Mouse (Mus musculus) adrenal gland, adult 8-10 months (tissue): ENCODE results near the gene Ebf1. TPM values are rescaled to one million over a fixed set of nuclear protein-coding genes. Genes with fewer than 3 reads are reported as not detected.

Experiments
- DNase-seq: peaks from one replicate; pipeline ENCODE4 v3.0.0; 2022
- total RNA-seq, 4 experiments: library from RNA; stranded (reverse); gene quantifications; 2 replicates each; pipeline ENCODE4 v1.2.4; 2022

Gene Ebf1
- total RNA-seq, 4 experiments from 2014 or later, result 14.1 to 32.8 (median 23.1) TPM

DNA sequence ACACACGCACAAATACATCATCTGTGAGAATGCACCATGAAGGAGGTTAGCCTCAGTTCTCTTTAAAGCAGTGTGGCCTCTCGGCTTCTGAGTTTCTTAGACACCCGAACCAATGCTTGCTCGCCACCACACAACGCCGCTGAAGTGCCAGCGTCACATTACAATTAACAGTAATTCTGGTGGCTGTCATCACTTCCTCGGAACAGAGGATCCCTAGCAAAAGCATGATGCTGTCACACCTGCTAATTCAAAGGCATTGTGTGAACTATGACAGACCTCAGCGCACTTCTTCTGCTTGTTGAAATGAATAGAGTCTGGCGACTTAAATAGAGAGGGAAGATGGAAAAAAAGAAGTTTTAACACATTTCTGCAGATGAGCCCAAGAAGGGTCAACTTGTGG, 235.8 kb downstream of the Ebf1 start:
- no peak for DNase-seq

DNA sequence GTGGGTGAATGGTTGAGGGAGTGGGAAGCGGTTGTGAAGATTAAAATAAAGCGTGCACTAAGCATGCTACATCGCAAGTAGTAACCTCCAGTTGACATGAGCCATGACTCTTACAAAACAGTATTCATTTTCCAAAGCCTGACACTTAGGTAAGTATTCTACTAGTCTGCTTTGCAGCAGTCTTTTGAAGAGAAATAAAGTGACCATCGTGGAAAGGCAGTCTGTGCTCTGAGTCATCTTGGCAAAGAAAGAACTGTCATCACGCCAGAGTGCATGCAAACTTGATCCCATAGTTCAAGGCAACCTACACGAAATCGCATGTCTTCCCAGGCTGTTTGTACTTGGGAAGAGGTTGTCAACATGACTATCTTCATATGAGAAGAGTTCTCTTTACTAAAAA, 237.4 kb downstream of the Ebf1 start:
- DNase-seq, result peak; percentile 71

DNA sequence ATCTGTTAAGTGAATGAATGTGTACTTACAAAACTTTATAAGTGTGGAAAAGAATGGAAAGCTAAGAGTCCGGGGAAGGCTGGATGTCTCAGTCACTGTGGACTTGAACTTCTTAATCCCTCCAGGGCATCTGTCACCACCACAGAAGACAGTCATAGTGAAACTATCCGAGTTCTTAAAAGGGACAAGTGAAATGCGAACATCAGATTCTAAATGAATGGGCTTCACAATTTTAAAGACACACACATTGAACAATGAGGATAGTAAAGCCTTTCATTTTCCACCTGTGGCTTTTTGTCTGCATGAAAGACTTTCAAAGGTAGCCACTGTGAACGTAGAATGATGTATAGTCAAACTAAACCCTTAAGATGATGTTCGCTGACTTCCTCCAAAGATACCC, 244.0 kb downstream of the Ebf1 start:
- no peak for DNase-seq

- DNase-seq, result no peak
These were observed 246.8 kb downstream of the Ebf1 start for GRCm38 (mm10) chr11:44863910-44864309.

- no peak for DNase-seq
These were observed 249.5 kb downstream of the Ebf1 start for GRCm38 (mm10) chr11:44866476-44867149.

DNA sequence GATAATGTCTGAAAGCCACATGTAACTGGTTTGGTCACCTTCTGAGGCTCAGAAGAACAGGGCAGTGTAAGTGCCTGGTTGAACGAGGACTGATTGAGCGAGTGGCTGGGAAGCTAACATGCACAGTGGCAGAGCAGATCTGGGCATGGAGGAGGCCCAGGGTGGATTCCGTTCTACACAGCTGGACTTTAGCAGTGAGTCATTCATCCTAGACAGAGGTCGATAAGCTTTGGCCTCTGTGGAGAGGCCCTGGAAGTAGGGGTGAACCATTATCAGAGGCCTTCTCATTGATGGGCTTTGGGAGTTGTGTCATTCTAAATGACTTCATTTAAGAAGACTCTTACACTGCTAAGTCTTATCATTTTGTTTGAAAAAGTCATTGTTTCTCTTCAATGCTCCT, 250.3 kb downstream of the Ebf1 start:
- no peak for DNase-seq

DNA sequence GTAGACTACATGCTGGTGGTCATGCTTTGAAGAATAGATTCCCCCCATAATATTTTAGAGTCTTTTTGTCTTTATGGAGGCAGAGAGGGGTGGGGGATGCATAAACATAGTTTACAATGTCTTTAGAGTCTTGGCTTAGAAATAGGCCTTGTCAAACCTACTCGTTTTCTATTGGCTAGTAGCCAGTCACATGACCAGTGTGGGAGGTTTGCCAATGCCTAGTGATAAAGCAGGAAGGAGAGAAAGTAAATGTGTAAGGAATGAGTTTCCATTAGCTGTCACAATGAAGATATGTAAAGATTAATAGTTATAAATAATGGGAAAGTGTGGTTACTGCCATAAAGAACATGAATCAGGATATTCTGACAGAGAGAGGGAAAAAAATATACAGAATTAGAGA, 256.8 kb downstream of the Ebf1 start:
- DNase-seq, result no peak

- DNase-seq, result no peak
These were observed 258.1 kb downstream of the Ebf1 start for GRCm38 (mm10) chr11:44875171-44875570.

DNA sequence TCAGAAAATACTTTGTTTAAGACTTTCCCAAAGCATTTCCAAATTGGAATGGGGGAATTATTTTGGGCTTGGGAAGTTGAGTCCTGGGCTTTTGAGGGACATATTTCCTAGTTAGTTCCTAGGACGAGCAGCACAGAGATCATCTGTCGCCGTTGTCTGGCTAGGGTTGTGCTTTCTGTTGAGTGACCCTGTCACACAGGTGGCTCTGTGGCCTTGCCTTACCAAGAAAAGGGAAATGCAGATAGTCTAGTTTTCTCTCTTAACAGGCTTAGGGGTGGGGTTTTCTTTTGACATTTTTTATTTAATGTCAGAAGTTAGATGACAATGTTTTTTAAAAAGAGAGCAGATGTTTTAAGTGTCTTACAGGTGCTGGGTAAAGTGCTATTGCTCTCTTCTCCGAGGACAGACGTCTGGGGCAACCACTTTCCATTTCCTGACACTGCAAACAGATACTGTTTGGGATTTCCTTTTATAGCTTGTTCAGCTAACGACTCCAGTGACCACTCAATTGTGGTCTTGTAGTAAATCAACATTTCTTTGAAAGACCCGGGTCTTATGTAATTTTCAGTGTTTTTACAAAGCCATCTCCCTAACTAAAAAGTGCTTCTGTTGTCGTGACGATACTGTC, 264.1 kb downstream of the Ebf1 start:
- DNase-seq, result no peak

DNA sequence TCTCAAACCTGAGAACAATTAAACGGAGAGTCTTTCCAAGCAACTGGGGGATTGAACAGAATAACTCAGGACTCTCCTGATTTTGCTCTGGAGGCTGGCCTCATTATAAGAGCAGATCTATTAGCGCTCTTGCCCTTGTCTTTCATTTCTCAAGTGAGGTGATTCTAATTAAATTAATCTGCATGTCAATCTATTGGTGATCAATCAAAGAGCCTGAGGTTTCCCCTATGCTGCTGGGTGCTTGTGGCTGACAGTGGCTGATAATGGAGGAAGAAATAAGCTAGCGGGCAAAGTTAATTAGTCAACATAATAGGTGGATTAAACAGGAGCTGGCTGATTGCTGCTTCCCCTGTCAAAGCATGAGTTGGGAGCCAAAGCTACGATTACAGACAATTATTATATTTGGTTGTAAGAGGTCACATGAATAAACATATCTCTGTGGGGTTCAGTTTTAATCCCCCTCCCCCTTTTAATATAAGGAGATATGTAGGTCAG, 265.4 kb downstream of the Ebf1 start:
- no peak for DNase-seq

GRCm38 (mm10) chr11:44884337-44884736, 267.2 kb downstream of the Ebf1 start:
- DNase-seq, result no peak

DNA sequence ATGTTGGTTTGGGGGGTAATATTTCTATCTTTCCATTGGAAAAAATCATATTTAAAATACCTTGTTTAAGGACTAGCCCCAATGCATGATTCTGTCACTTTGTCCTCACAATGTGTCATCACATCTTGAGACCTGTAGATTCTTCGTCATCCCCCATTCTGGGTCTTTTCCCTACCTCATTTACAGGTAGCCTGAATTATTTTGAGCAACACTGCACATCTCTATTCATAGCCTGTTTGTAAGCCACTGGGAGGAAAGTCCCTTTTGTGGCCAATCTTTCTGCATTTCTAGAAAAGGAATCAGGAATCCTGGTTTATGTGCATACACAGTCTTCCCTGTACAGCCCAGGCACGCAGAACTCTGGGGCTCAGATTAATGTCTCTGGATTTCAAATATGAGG, 269.8 kb downstream of the Ebf1 start:
- no peak for DNase-seq

DNA sequence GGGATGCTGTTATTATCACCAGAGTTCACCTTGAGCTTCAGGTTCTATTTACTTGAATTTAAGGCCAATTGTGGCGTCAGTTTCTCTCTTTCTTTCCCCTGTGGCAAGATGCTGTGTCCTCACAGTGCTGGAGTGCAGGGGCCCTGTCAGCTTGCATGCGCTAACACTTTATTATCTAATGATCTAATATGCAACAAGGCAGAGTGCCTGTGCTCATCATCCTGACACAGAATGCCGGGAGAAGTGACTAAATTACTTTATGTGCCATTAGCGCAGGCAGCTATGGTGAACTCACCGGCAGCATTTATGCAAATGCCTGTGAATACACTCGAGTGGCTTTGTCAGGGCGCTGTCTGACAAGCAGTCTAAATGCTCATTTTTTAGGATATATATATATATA, 270.6 kb downstream of the Ebf1 start:
- DNase-seq, result no peak

DNA sequence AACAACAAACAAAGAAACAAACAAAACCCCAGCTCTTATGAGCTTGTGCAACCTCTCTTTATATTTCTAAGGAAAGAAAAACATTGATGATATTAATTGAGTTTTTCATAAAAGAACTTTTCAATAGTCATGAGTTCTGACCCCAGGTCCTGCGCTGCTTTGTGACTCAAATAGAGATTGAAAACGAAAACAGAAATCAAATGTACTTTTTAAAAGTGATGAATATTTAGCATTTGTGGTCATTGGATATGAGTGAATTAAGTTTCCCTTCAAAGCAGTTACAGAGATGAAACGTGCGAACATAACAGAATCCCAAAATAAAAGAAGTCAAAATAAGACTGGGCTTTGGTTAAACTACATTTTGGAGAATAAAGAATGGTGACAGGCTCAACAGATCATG, 271.3 kb downstream of the Ebf1 start:
- no peak for DNase-seq

- DNase-seq, result no peak
These were observed 275.9 kb downstream of the Ebf1 start for GRCm38 (mm10) chr11:44892814-44893521.

DNA sequence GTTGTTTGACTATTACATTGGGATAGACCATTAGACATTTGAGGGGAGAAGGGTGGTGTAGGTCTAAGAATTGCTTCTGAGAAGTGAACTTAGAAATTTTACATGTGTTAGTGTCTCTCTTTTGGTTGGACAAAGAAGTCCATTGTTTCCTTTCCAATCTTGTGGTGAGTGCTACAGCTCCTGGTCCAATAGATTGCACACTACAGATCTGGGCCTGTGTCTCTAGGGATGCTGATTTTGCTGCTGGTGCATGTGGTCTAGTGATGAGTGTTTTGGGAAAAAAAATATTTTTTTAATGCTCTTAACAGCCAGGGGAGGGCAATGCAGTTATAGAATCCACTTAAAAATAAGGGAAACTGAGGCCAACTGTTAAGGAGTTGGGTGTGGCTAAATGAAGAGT, 276.9 kb downstream of the Ebf1 start:
- DNase-seq, result no peak

GRCm38 (mm10) chr11:44894798-44895197, 277.7 kb downstream of the Ebf1 start:
- no peak for DNase-seq

DNA sequence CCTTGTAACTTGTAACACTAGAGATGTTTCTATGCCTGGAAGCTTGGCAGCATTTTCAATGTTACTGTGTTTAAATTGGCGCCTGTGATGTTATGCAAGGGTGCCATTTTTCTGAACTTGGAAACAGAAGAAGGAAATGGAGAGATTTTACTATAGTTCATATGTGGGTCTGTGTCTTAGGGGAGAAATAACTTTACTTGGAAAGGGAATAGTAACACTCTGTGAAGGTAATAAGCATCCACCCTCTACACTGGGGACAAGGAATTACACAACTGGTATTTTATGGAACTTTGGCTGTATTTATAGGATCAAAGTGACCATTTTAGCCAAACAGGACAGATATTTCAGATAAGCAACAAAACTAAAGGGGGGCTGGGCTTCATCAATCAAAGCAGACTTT, 278.8 kb downstream of the Ebf1 start:
- no peak for DNase-seq

GRCm38 (mm10) chr11:44897140-44897665, 280.1 kb downstream of the Ebf1 start:
- no peak for DNase-seq

DNA sequence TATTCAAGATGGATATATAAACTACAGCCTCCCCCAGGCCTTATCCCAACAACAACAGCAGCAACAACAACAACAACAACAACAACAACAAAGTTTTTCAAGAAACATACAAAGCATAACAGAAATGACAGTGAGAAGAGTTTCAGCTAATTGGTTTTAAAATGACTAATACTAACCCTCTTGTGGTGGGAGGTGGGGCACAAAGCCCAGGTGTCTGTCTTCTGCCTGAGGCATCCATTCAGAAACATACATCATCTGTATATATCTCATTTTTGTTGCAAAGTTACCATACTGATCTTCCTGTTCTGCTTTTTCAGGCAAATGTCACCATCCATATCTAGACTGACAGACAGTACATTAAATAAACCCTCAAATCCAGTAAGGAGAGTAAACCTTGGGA, 282.4 kb downstream of the Ebf1 start:
- DNase-seq, result no peak

DNA sequence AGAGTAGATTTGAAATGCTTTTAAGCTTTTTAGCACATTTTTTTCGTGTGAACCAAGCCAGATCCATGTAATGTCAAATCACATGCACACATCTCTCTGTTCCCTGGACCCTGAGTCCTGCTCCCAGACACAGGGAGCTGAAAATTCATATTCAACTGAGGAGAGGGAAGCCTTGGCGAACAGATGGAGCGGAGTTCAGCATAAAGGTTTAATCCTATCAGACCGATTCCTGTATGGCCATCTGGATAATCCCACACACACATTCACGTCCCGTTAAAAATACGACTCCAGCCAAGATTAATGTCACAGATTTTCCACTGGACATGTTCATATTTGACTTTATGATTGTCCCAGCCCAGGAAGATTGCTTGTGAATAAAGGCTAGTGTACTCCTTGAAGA, 282.8 kb downstream of the Ebf1 start:
- DNase-seq, result no peak

DNA sequence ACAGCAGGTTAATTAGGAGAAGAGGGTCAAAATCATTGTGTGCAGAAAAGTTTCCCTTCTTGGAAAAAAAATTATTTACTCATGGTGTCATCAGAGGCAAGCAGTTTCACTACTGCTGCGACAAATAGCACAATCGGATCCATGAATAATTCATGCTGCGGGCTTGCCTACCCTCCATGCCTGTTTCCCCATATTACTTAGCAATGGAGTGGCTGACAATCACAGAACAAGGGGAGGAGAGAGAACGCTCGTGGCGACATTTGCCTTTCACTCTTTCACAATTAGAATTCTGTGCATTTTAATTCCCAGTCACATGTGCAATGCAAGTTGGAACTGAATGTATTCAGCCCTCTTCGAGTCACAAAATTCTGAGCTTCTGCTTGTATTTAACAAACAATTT, 283.4 kb downstream of the Ebf1 start:
- DNase-seq, result no peak

GRCm38 (mm10) chr11:44901715-44902114, 284.6 kb downstream of the Ebf1 start:
- no peak for DNase-seq

DNA sequence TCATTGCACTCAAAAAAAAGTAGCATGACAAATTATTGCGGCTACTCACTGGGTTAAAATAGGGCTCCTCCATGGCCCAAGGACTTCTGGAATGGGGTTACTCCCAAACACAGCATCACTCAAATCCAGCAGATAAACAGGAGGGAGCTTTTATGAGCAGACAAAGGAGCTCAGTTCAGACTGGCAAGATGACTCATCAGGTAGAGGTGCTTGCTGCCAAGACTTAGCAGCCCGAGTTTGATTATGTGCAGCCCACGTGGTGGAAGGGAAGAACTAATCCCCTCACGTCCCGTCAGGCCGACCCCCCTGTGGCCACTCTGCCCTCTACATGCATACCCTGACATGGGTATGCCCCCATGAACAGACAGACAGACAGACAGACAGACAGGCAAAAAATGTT, 285.0 kb downstream of the Ebf1 start:
- no peak for DNase-seq
